Mouse (Mus musculus): Measurements from ENCODE around the gene Zscan4e.
"Not testable (repeated sequence)": the region's sequence is repeated elsewhere in the genome, so short reads cannot be mapped to it uniquely, and the experiment has no call there.

The Zscan4e gene

DNA sequence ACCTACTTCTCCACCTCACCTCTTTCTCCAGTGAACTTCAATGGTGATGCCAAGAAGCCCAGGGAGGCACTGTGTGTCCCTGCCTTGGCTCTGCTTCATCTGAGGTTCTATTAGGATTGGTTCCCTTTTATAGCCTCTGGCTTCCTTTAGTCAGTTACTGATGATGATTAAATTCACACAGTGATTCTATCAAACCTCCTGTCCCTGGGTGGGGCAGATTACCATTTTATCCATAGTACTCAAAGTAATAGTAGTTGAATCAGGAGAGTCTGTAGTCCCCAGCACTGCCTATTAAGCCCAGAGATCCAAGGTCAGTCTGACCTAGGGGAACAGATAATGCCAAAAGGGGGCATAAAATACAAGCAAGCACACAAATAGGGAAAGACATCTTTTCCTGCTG is at the start of gene Zscan4e:
TSS of gene Zscan4e (minus strand) at position 101 of the 400 bp plus-strand sequence.
- not testable (repeated sequence) for DNase-seq

All from kidney, adult 9 months (tissue).